Mouse (Mus musculus): Measurements from ENCODE around the gene Nsdhl. TPM values are rescaled to one million over a fixed set of nuclear protein-coding genes. Genes with fewer than 3 reads are reported as not detected.

The Nsdhl gene
- 43.0 and 44.8 TPM in 2 replicates for polyA plus RNA-seq (2015; fragmentation: Nextera tagmentation; extraction: Ambion mirVana)

DNA sequence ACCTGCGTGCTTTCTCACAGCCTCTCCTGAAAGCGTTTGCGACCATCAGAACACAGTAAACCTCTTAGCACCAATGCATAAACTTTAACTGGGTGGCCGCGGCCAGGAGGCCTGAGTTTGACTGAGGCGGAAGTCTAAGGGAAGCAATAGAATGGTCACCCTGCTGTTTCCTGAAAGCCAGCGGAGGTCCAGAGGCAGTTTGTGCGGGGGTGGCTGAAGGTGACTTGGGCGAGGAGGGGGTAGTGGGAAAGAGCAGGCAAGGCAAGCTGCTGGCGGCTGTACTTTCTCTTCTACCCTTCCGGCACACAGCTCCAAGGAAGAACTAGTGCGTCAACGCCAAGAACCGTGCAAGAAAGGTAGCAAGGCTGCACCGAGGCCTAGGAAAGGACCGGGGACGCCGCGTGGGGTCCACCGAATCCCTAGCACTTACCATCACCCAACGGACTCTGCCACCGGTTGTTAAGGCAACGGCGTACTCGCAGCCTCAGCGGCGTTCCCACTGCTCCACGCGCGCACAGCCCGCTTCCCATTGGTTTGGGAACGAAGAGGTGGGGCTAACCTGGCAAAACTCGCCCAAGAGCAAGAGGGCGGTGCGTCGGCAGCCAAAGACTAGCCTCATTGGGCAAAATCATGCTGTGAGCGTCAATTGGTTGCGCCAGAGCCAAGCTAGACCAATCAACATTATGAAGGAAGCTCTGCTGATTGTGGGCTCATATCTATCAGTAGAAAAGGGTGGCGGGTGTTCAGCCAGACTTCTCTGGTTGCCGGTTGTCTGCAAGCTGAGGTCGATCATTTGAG, at the start of gene Nsdhl, which contains the start of gene Cetn2:
Gene Nsdhl (plus strand): TSS at position 674 of the 798 bp plus-strand sequence.
Gene Cetn2 (minus strand): TSS at position 528 of the 798 bp plus-strand sequence.
- H3K9ac ChIP-seq = peak within 1 kb of the TSS; percentile 49
- peak within 1 kb of the TSS; percentile 56 for H3K4me2 ChIP-seq (replicated peaks)
- WGBS = 24% methylated on average over 41 of the region's 41 CpGs
- H3K36me3 ChIP-seq = no peaks in the 10 kb centered on the region
- peak within 1 kb of the TSS; percentile 54 for H3K4me3 ChIP-seq (replicated peaks)
- H3K27me3 ChIP-seq (replicated peaks) = no peaks in the 10 kb centered on the region
- peak; percentile 98 for ATAC-seq
- H3K27ac ChIP-seq = 0 out of 2 replicates have a peak within 1 kb of the TSS, but pooled peaks have one; percentile 27
- no peaks in the 10 kb centered on the region for H3K4me1 ChIP-seq (replicated peaks)
- H3K9me3 ChIP-seq = no peaks in the 10 kb centered on the region

DNA sequence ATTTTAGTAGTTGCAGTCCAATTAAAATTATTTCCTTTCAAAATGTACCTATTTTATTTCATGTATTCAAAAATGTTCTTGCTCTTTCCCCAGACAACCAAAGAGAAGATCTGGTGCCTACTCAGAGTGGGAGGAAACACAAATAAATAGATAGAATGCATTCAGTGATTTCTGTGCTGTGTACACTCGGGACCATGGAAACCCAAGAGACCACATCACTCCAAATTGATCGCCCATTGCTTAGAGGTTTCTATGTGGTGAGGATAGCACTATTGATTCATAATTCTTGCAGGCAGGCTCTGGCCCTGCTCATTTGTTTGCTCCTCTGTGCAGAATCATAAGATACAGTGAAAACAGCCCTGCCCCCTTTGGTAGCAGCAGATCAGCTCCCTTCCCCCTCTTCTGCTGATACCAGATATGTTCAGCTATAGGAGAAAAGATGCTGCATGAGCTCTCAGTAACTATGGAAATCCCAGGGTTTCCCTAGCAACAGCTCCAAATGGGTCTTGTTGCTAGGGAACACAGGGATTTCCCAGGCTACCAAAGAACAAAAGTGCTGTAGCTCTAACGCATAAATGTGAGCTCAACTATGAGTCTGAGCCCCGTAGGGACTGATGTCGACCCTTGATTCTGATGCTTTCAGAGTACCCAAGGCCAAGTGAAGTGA, 22.8 kb upstream of the Nsdhl start:
- Histone ChIP-seq H3K27me3 (replicated peaks) (no peaks in the 10 kb centered on the region), H3K36me3 (no peaks in the 10 kb centered on the region), H3K9ac (no peak overlapping the region), H3K4me1 (replicated peaks) (no peaks in the 10 kb centered on the region), H3K27ac (no peak overlapping the region), H3K4me2 (replicated peaks) (no peak overlapping the region), H3K9me3 (no peaks in the 10 kb centered on the region), H3K4me3 (replicated peaks) (no peak overlapping the region)
- ATAC-seq = no peak
- 73% methylated on average over 5 of the region's 5 CpGs for WGBS

DNA sequence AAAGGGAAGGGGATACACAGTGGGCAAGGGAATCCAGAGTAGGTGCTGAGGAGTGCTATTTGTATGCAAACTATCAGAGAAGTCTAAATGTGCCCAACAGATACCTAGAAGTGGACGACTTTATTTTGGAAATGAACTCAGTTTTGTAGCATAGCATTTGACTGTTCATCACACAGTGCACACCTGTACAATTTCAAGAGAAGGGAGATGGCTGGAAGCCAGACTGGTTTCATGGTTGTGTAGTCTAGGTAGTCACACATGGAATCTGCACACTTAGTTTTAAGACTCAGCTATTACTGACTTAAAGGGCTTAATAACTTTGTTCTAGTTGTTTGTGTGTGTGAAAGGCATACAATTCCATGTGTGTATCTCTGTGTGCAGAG, 22.3 kb upstream of the Nsdhl start:
- no peaks in the 10 kb centered on the region for H3K36me3 ChIP-seq
- no peaks in the 10 kb centered on the region for H3K27me3 ChIP-seq (replicated peaks)
- no peak overlapping the region for H3K27ac ChIP-seq
- H3K4me1 ChIP-seq (replicated peaks) = no peaks in the 10 kb centered on the region
- H3K4me3 ChIP-seq (replicated peaks) = no peak overlapping the region
- no peak overlapping the region for H3K4me2 ChIP-seq (replicated peaks)
- ATAC-seq = no peak
- 43% methylated on average over 1 of the region's 1 CpGs for WGBS
- no peaks in the 10 kb centered on the region for H3K9me3 ChIP-seq
- no peak overlapping the region for H3K9ac ChIP-seq

DNA sequence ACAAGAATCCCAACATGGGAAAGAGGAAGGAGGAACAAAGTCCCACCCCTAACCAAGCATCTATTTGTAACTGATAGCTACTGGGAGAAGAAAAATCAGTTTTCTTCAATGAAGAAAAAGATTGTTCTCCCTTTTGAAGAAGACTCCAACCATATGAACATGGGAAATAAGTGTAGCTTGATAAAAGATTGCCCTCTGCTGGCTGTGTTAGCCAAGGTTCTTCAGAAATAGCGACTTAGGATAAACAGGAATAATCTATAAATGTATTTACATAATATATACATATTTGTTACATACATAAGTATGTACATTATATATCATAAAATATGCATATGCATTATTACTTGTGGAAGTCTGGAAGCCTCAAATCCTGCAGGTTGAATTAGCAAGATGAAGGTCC, 15.8 kb upstream of the Nsdhl start:
- no peak for ATAC-seq
- 37% methylated on average over 1 of the region's 1 CpGs for WGBS
- Histone ChIP-seq H3K4me1 (replicated peaks) (no peaks in the 10 kb centered on the region), H3K9me3 (no peaks in the 10 kb centered on the region), H3K36me3 (no peaks in the 10 kb centered on the region), H3K9ac (no peak overlapping the region), H3K27ac (no peak overlapping the region), H3K4me2 (replicated peaks) (no peak overlapping the region), H3K27me3 (replicated peaks) (no peaks in the 10 kb centered on the region), H3K4me3 (replicated peaks) (no peak overlapping the region)

DNA sequence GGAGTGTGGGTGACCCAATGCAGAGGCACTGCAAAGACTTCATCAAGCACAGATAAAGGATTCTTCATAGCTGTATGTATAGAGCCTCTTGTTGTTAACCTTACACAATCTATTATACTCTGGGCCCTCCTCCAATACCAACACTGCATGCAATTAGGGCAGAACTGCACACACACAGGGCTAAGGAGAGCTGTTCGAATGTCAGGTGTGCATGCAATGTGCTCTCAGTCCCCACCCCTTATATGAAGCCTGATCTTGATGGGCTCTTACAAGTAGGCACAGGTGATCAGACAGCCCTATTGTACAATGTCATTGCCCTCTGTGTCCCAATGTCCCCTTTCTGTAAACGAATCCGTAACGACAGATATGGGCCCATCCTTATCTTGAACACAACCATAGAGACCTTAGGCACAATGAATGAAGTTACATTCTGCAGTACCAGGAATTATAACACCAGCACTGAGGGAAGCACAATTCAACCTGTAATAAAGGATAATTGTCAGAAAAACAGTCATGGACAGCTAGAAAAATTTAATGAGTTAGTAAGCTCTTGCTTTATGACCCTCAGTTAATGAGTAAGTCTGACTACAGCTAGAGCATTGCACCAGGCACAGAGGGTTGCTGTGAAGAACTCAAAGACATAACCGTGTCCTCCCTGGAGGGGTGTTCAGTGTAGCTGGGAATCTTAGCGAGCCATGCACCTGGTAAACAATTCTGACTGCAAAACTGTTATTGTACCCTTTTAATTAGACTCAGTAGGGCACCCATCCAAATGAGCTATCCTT, 10.5 kb upstream of the Nsdhl start:
- WGBS = 64% methylated on average over 6 of the region's 6 CpGs
- Histone ChIP-seq H3K27ac (no peak overlapping the region), H3K4me1 (replicated peaks) (no peaks in the 10 kb centered on the region), H3K9me3 (no peaks in the 10 kb centered on the region), H3K4me2 (replicated peaks) (no peak overlapping the region), H3K9ac (no peak overlapping the region), H3K4me3 (replicated peaks) (no peak overlapping the region), H3K36me3 (no peaks in the 10 kb centered on the region), H3K27me3 (replicated peaks) (no peaks in the 10 kb centered on the region)
- ATAC-seq = peak; percentile 78

DNA sequence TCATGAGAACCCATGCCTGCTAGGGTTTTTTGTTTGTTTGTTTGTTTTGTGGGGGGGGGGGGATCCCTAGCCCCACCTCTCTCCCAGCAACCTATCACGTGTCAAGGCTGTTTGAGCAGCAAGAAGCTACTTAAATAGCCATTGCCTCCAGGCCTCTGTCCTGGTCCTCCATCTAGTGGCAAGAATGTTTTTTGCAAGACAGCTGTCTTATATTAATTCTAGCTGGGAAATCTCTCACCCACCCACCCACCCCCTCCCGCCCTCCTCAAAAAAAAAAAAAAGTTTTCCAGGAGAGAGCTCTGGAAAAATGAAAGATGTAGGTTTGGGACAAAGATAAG, 10.0 kb upstream of the Nsdhl start:
- no peaks in the 10 kb centered on the region for H3K9me3 ChIP-seq
- 33% methylated on average over 2 of the region's 2 CpGs for WGBS

DNA sequence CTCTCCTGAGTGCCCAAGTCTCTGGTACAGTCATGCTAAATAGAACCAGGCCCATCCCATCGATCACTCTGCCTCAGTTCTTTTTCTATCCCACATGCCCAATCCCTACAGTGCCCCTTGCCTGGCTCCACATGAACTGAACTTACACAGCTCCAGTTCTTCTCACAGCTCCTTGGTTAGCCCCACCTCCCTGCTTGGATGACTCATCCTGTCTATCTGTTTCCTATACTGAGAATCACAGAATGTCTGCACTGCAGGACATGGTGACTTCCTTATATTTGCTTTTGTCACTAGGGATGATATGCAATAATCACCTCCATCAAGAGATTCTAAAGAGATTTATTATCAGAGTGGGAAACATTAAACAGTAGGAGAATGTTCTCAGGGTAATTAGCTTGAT, 6.7 kb upstream of the Nsdhl start:
- Histone ChIP-seq H3K4me2 (replicated peaks) (no peak overlapping the region), H3K4me1 (replicated peaks) (no peaks in the 10 kb centered on the region), H3K9ac (no peak overlapping the region), H3K9me3 (no peaks in the 10 kb centered on the region), H3K4me3 (replicated peaks) (no peak overlapping the region), H3K36me3 (no peaks in the 10 kb centered on the region), H3K27me3 (replicated peaks) (no peaks in the 10 kb centered on the region), H3K27ac (no peak overlapping the region)
- no peak for ATAC-seq
- WGBS = 70% methylated on average over 1 of the region's 1 CpGs

More for the DNA sequence above, 10.0 kb upstream of the Nsdhl start:
- Histone ChIP-seq H3K4me3 (replicated peaks) (no peak overlapping the region), H3K27me3 (replicated peaks) (no peaks in the 10 kb centered on the region), H3K4me2 (replicated peaks) (no peak overlapping the region), H3K36me3 (no peaks in the 10 kb centered on the region), H3K4me1 (replicated peaks) (no peaks in the 10 kb centered on the region), H3K9ac (no peak overlapping the region), H3K27ac (no peak overlapping the region)
- peak; percentile 67 for ATAC-seq

DNA sequence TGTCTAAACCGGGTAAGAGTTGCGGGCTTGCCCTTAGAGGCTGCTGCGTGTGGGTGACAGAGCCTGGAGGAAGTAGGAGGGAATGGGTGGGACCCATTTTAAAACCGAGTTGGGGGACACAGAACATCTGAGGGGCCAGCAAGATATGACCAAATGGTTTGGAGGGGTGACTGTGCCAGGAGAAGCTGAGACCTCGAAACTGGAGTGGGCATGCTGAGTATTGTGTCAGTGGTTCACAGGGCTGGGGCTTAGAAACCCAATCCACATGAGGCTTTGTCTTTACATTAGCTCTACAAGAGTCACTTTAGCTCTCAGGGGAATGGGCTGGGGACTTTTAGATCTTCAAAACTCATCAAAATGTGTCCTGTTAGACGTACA, 314 bp downstream of the Nsdhl start:
- no peaks in the 10 kb centered on the region for H3K9me3 ChIP-seq
- H3K9ac ChIP-seq = peak overlapping the region; percentile 49
- 0 out of 2 replicates have a peak overlapping the region, but pooled peaks have one; percentile 27 for H3K27ac ChIP-seq
- peak overlapping the region; percentile 56 for H3K4me2 ChIP-seq (replicated peaks)
- no peaks in the 10 kb centered on the region for H3K27me3 ChIP-seq (replicated peaks)
- WGBS = 22% methylated on average over 6 of the region's 6 CpGs
- peak overlapping the region; percentile 54 for H3K4me3 ChIP-seq (replicated peaks)
- no peaks in the 10 kb centered on the region for H3K4me1 ChIP-seq (replicated peaks)
- H3K36me3 ChIP-seq = no peaks in the 10 kb centered on the region
- ATAC-seq = no peak

DNA sequence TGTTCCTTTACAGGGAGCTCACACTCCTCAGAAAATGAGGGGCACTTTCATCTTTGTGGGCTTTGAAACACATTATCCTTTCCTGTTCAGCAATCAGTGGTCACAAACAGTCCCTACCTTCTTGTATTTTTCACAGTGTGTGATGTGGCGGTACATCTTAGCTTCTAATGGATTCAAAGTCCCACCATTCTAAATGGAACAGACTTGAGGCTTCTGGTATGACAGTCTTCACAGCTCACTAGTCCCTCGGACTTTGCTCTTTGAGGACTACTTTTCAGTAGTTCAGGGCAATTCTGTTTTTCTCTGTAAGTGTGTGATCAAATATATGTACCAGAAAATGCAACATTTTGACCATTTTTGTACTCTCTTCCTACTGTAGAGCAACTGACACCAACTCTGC, 3.0 kb downstream of the Nsdhl start:
- WGBS = 82% methylated on average over 2 of the region's 2 CpGs
- no peaks in the 10 kb centered on the region for H3K27me3 ChIP-seq (replicated peaks)
- H3K4me3 ChIP-seq (replicated peaks) = no peak overlapping the region
- H3K36me3 ChIP-seq = no peaks in the 10 kb centered on the region
- no peak overlapping the region for H3K4me2 ChIP-seq (replicated peaks)
- ATAC-seq = no peak
- no peak overlapping the region for H3K9ac ChIP-seq
- H3K9me3 ChIP-seq = no peaks in the 10 kb centered on the region
- no peak overlapping the region for H3K27ac ChIP-seq
- no peaks in the 10 kb centered on the region for H3K4me1 ChIP-seq (replicated peaks)

DNA sequence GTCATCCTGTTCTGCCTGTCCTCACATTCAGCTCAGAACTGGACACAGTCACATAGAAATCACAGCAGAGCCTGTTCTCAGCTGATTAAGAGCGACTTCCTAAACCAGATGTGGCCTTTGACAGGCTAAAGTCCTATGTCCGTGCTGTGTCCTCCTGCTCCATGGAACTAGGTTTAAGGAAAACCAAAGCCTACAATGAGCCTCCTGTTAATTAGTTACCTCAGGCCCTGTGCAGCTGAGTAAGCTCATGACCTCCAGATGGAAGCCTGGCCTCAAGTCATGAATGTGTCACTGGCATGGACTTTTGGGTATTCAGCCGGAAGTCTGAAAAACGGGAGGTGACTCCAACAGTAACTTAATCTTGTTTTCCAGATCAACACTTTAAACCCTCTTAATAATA, 35.1 kb downstream of the Nsdhl start:
- 77% methylated on average over 4 of the region's 4 CpGs for WGBS
- H3K9me3 ChIP-seq = no peaks in the 10 kb centered on the region
- no peaks in the 10 kb centered on the region for H3K27me3 ChIP-seq (replicated peaks)
- no peak for ATAC-seq
- H3K27ac ChIP-seq = no peak overlapping the region
- H3K4me1 ChIP-seq (replicated peaks) = no peaks in the 10 kb centered on the region
- H3K36me3 ChIP-seq = no peaks in the 10 kb centered on the region
- H3K4me3 ChIP-seq (replicated peaks) = no peak overlapping the region
- no peak overlapping the region for H3K4me2 ChIP-seq (replicated peaks)
- no peak overlapping the region for H3K9ac ChIP-seq

DNA sequence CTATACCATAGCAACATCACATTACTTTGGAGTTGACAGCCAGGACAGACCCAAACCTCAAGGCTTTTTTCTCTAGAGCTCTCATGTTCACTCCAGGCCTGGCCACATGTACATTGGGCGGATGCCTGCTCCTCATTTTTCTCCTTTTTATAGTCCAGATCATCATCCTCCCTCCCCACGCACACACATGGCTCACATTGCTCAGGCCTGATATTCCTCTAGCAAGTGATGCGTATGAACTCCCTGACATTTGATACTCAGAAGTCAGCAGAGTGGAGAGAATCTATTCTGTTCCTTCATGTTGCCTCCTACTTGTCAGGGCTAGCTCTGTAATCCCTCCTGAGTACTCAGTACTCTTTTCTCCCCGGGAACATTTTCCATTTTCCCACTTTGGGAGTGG, 38.1 kb downstream of the Nsdhl start:
- WGBS = 89% methylated on average over 4 of the region's 4 CpGs
- no peak for ATAC-seq
- no peaks in the 10 kb centered on the region for H3K27me3 ChIP-seq (replicated peaks)

DNA sequence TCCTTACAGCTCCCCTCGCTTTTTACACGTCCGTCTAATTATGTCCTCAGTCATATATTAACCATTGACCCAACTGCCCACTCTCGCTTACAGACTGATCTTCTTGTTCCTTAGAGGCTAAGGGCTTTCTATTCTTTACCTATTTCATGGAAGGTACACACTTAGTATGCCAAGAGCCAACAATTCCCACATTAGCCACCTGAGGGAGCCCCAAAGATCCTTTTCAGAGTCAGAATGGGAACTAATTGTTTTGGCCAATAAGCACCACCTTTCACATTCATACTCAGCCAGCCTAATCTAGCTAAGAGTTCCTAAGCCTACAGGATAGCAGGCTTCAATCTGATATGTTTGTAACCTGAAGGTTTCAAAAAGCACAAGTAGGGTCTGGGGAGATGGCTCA, 42.1 kb downstream of the Nsdhl start:
- Histone ChIP-seq H3K27ac (no peak overlapping the region), H3K4me2 (replicated peaks) (no peak overlapping the region), H3K9ac (no peak overlapping the region), H3K36me3 (no peaks in the 10 kb centered on the region), H3K4me1 (replicated peaks) (no peaks in the 10 kb centered on the region), H3K27me3 (replicated peaks) (no peaks in the 10 kb centered on the region), H3K9me3 (no peaks in the 10 kb centered on the region), H3K4me3 (replicated peaks) (no peak overlapping the region)
- 78% methylated on average over 4 of the region's 4 CpGs for WGBS
- ATAC-seq = no peak

More for the DNA sequence above, 38.1 kb downstream of the Nsdhl start:
- Histone ChIP-seq H3K9ac (no peak overlapping the region), H3K4me1 (replicated peaks) (no peaks in the 10 kb centered on the region), H3K4me3 (replicated peaks) (no peak overlapping the region), H3K36me3 (no peaks in the 10 kb centered on the region), H3K4me2 (replicated peaks) (no peak overlapping the region), H3K9me3 (no peaks in the 10 kb centered on the region), H3K27ac (no peak overlapping the region)
